Mouse (Mus musculus) liver, embryonic 12.5 days (tissue): Measurements from ENCODE around the gene Adm. TPM values are rescaled to one million over a fixed set of nuclear protein-coding genes. Genes with fewer than 3 reads are reported as not detected.
"Not testable (repeated sequence)": the region's sequence is repeated elsewhere in the genome, so short reads cannot be mapped to it uniquely, and the experiment has no call there.

ENCODE experiments used
- ATAC-seq: fragments of 200-750 bp; cut with Nextera tagmentation; 2 replicates; pipeline ENCODE4 v1.8.0; 2017; ENCODE audit warnings: moderate number of reproducible peaks, mild to moderate bottlenecking, moderate library complexity
- H3K27ac ChIP-seq: fragments of 300-500 bp; sonication (generic); 2 replicates; pipeline ENCODE4 v1.5.1; 2016; ENCODE audit warnings: mild to moderate bottlenecking
- H3K27me3 ChIP-seq: fragments of 300-500 bp; sonication (generic); replicated peaks from 2 replicates; pipeline ENCODE4 v1.6.1; 2016; ENCODE audit warnings: mild to moderate bottlenecking, moderate library complexity
- H3K36me3 ChIP-seq: fragments of 300-500 bp; sonication (generic); 2 replicates; pipeline ENCODE4 v1.6.1; 2016; ENCODE audit warnings: mild to moderate bottlenecking, moderate library complexity
- H3K4me1 ChIP-seq: fragments of 300-500 bp; sonication (generic); 2 replicates; pipeline ENCODE4 v1.6.1; 2016
- H3K4me2 ChIP-seq: fragments of 300-500 bp; sonication (generic); 2 replicates; pipeline ENCODE4 v1.6.1; 2016; ENCODE audit warnings: mild to moderate bottlenecking, moderate library complexity
- H3K4me3 ChIP-seq: fragments of 300-500 bp; sonication (generic); 2 replicates; pipeline ENCODE4 v1.5.1; 2016; ENCODE audit warnings: mild to moderate bottlenecking, moderate library complexity
- H3K9ac ChIP-seq: fragments of 300-500 bp; sonication (generic); 2 replicates; pipeline ENCODE4 v1.6.1; 2016; ENCODE audit warnings: mild to moderate bottlenecking, moderate library complexity
- H3K9me3 ChIP-seq: fragments of 300-500 bp; sonication (generic); replicated peaks from 2 replicates; pipeline ENCODE4 v1.6.1; 2016; ENCODE audit warnings: mild to moderate bottlenecking, moderate library complexity
- WGBS: fragments of 180-500 bp; shearing (Covaris S2); methylation state at CpG from one replicate; pipeline ENCODE4 v1.1.7; 2016; ENCODE audit not compliant: insufficient replicate concordance; 5-methylcytosine and 5-hydroxymethylcytosine counted together
- polyA plus RNA-seq: library from polyadenylated mRNA; unstranded; fragments of >200 nt; fragmentation: Nextera tagmentation; extraction: Ambion mirVana; gene quantifications from 2 replicates; pipeline ENCODE4 v1.2.1, GENCODE M21; 2016

Adm gene
- polyA plus RNA-seq, 1 experiment from 2014 or later: 8.9 TPM

GRCm38 (mm10) chr7:110631136-110631888 is 3.9 kb downstream of the Adm start:
- Histone ChIP-seq H3K4me1 (peaks cover 19% of the 10 kb centered on the region), H3K27ac (no peak overlapping the region), H3K36me3 (no peaks in the 10 kb centered on the region), H3K9me3 (no peaks in the 10 kb centered on the region), H3K9ac (no peak overlapping the region), H3K27me3 (peaks cover 71% of the 10 kb centered on the region), H3K4me2 (no peak overlapping the region), H3K4me3 (no peak overlapping the region)
- 57% methylated on average over 16 of the region's 16 CpGs for WGBS
- ATAC-seq: no peak

GRCm38 (mm10) chr7:110635929-110636328 is 8.5 kb downstream of the Adm start:
- WGBS: 52% methylated on average over 3 of the region's 3 CpGs
- H3K27me3 ChIP-seq: peaks cover 25% of the 10 kb centered on the region
- no peak for ATAC-seq
- H3K27ac ChIP-seq: no peak overlapping the region
- no peak overlapping the region for H3K4me3 ChIP-seq
- no peak overlapping the region for H3K9ac ChIP-seq
- no peaks in the 10 kb centered on the region for H3K4me1 ChIP-seq
- H3K9me3 ChIP-seq: no peaks in the 10 kb centered on the region
- H3K36me3 ChIP-seq: no peaks in the 10 kb centered on the region
- no peak overlapping the region for H3K4me2 ChIP-seq

- no peak for ATAC-seq
- Histone ChIP-seq H3K27me3 (peaks cover 19% of the 10 kb centered on the region), H3K36me3 (no peaks in the 10 kb centered on the region), H3K4me3 (no peak overlapping the region), H3K4me2 (no peak overlapping the region), H3K9me3 (no peaks in the 10 kb centered on the region), H3K27ac (no peak overlapping the region), H3K9ac (no peak overlapping the region), H3K4me1 (no peaks in the 10 kb centered on the region)
- WGBS: 29% methylated on average over 1 of the region's 1 CpGs
These were observed 9.1 kb downstream of the Adm start for GRCm38 (mm10) chr7:110636559-110636958.

- Histone ChIP-seq H3K4me1 (no peaks in the 10 kb centered on the region), H3K27me3 (peaks cover 5% of the 10 kb centered on the region; the same call in 1 of the 2 replicates), H3K27ac (no peak overlapping the region), H3K9ac (no peak overlapping the region), H3K4me2 (no peak overlapping the region), H3K9me3 (no peaks in the 10 kb centered on the region), H3K4me3 (no peak overlapping the region), H3K36me3 (no peaks in the 10 kb centered on the region)
- WGBS: 59% methylated on average over 17 of the region's 17 CpGs
- no peak for ATAC-seq
These were observed 11.0 kb downstream of the Adm start for GRCm38 (mm10) chr7:110638305-110639110.

- WGBS: 72% methylated on average over 11 of the region's 11 CpGs
- ATAC-seq: no peak
- no peak overlapping the region for H3K9ac ChIP-seq
These were observed 11.9 kb downstream of the Adm start for GRCm38 (mm10) chr7:110639291-110639915.

GRCm38 (mm10) chr7:110639958-110640357 is 12.5 kb downstream of the Adm start:
- not testable (repeated sequence) for H3K4me2 ChIP-seq, H3K9me3 ChIP-seq, H3K9ac ChIP-seq, H3K4me1 ChIP-seq, H3K36me3 ChIP-seq, H3K27me3 ChIP-seq, H3K4me3 ChIP-seq, H3K27ac ChIP-seq, ATAC-seq
- 78% methylated on average over 3 of the region's 3 CpGs for WGBS

More at GRCm38 (mm10) chr7:110639291-110639915, 11.9 kb downstream of the Adm start:
- Histone ChIP-seq H3K4me3 (no peak overlapping the region), H3K27me3 (peaks cover 5% of the 10 kb centered on the region; the same call in 1 of the 2 replicates), H3K36me3 (no peaks in the 10 kb centered on the region), H3K27ac (no peak overlapping the region), H3K4me2 (no peak overlapping the region), H3K4me1 (no peaks in the 10 kb centered on the region), H3K9me3 (no peaks in the 10 kb centered on the region)

- H3K27me3 ChIP-seq: no peaks in the 10 kb centered on the region
- no peaks in the 10 kb centered on the region for H3K36me3 ChIP-seq
- no peaks in the 10 kb centered on the region for H3K4me1 ChIP-seq
- no peak overlapping the region for H3K27ac ChIP-seq
- no peak overlapping the region for H3K4me3 ChIP-seq
- WGBS: 67% methylated on average over 5 of the region's 5 CpGs
- ATAC-seq: no peak
- no peak overlapping the region for H3K9ac ChIP-seq
- no peak overlapping the region for H3K4me2 ChIP-seq
- H3K9me3 ChIP-seq: peaks cover 5% of the 10 kb centered on the region; the same call in 1 of the 2 replicates
These were observed 17.9 kb downstream of the Adm start for GRCm38 (mm10) chr7:110645311-110645710.

- 42% methylated on average over 6 of the region's 6 CpGs for WGBS
- Histone ChIP-seq H3K27me3 (no peaks in the 10 kb centered on the region), H3K9me3 (peaks cover 5% of the 10 kb centered on the region; the same call in 1 of the 2 replicates), H3K4me1 (no peaks in the 10 kb centered on the region), H3K36me3 (no peaks in the 10 kb centered on the region), H3K4me2 (no peak overlapping the region), H3K4me3 (no peak overlapping the region), H3K9ac (no peak overlapping the region), H3K27ac (no peak overlapping the region)
- ATAC-seq: no peak
These were observed 18.4 kb downstream of the Adm start for GRCm38 (mm10) chr7:110645859-110646258.

- no peaks in the 10 kb centered on the region for H3K27me3 ChIP-seq
- peaks cover 5% of the 10 kb centered on the region; the same call in 1 of the 2 replicates for H3K9me3 ChIP-seq
- WGBS: 68% methylated on average over 8 of the region's 8 CpGs
- no peaks in the 10 kb centered on the region for H3K4me1 ChIP-seq
- no peak overlapping the region for H3K4me2 ChIP-seq
- no peak overlapping the region for H3K9ac ChIP-seq
- H3K36me3 ChIP-seq: no peaks in the 10 kb centered on the region
- no peak overlapping the region for H3K4me3 ChIP-seq
- no peak for ATAC-seq
- no peak overlapping the region for H3K27ac ChIP-seq
These were observed 19.3 kb downstream of the Adm start for GRCm38 (mm10) chr7:110646611-110647407.

- H3K27ac ChIP-seq: no peak overlapping the region
- no peaks in the 10 kb centered on the region for H3K27me3 ChIP-seq
- no peaks in the 10 kb centered on the region for H3K36me3 ChIP-seq
- no peak overlapping the region for H3K9ac ChIP-seq
- no peak for ATAC-seq
- H3K4me1 ChIP-seq: no peaks in the 10 kb centered on the region
- 68% methylated on average over 15 of the region's 15 CpGs for WGBS
- H3K9me3 ChIP-seq: peaks cover 5% of the 10 kb centered on the region; the same call in 1 of the 2 replicates
- H3K4me3 ChIP-seq: no peak overlapping the region
- H3K4me2 ChIP-seq: no peak overlapping the region
These were observed 20.3 kb downstream of the Adm start for GRCm38 (mm10) chr7:110647559-110648454.
